Mouse (Mus musculus): Measurements from ENCODE around the gene Mtap.

DNA sequence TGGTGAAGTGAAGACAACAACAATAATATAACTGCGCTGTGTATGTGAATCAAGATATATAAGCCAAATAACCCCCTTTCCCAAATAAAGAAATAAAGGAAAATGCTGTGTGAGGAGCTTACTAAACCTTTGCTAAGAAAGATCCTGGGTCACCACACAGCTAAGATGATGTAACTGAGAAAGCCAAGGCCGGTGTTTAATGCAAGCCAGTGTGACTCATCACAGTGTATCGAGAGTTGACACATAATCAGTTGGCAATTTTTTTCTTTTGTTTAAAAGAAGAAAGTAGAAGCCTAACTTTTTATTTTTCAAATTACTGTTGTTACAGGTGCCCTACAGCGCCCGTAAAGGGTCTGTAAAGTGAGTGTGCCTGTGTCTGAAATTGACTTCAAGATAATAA lies 43.2 kb downstream of the Mtap start:
- no peak for TF ChIP-seq CTCF (IDR thresholded peaks at IDR 0.05; ENCODE audit: control insufficient read depth, insufficient read depth, low read length)
- no peak for TF ChIP-seq POLR2A (IDR thresholded peaks at IDR 0.05; ENCODE audit: borderline replicate concordance, control insufficient read depth, low read depth, low read length)
